Mouse (Mus musculus) forebrain, embryonic 14.5 days (tissue): ENCODE results near the gene Arhgap32. TPM values are rescaled to one million over a fixed set of nuclear protein-coding genes. Genes with fewer than 3 reads are reported as not detected.

ENCODE experiments used
- ATAC-seq: fragments of 200-750 bp; cut with Nextera tagmentation; 2 replicates; pipeline ENCODE4 v1.8.0; 2017; ENCODE audit warnings: mild to moderate bottlenecking, moderate library complexity
- DNase-seq: peaks from one replicate; pipeline ENCODE4 v3.0.0-alpha.2; 2015; ENCODE audit warnings: low spot score
- H3K27ac ChIP-seq: fragments of 300-500 bp; sonication (generic); 2 replicates; pipeline ENCODE4 v1.5.1; 2014; ENCODE audit warnings: low read depth, mild to moderate bottlenecking, control low read depth, low read length, moderate library complexity
- H3K27me3 ChIP-seq: fragments of 300-500 bp; sonication (generic); replicated peaks from 2 replicates; pipeline ENCODE4 v1.6.1; 2014; ENCODE audit warnings: low read length, control low read depth, mixed read lengths; ENCODE audit not compliant: control insufficient read depth, insufficient read depth
- H3K36me3 ChIP-seq: fragments of 300-500 bp; sonication (generic); 2 replicates; pipeline ENCODE4 v1.6.1; 2014; ENCODE audit warnings: low read length, control low read depth; ENCODE audit not compliant: control insufficient read depth, insufficient read depth
- H3K4me1 ChIP-seq: fragments of 300-500 bp; sonication (generic); 2 replicates; pipeline ENCODE4 v1.6.1; 2014; ENCODE audit warnings: antibody characterized with exemption, low read length, control low read depth; ENCODE audit not compliant: control insufficient read depth, insufficient read depth
- H3K4me2 ChIP-seq: fragments of 300-500 bp; sonication (generic); 2 replicates; pipeline ENCODE4 v1.6.1; 2014; ENCODE audit warnings: mild to moderate bottlenecking, control low read depth, low read length
- H3K4me3 ChIP-seq: fragments of 300-500 bp; sonication (generic); 2 replicates; pipeline ENCODE4 v1.5.1; 2014; ENCODE audit warnings: low read depth, low read length, control low read depth
- H3K9ac ChIP-seq: fragments of 300-500 bp; sonication (generic); 2 replicates; pipeline ENCODE4 v1.6.1; 2014; ENCODE audit warnings: mild to moderate bottlenecking, low read length, control low read depth, moderate library complexity
- H3K9me3 ChIP-seq: fragments of 300-500 bp; sonication (generic); replicated peaks from 2 replicates; pipeline ENCODE4 v1.6.1; 2016; ENCODE audit warnings: low read length, control low read depth, mixed read lengths; ENCODE audit not compliant: control insufficient read depth
- WGBS: fragments of 180-500 bp; shearing (Covaris S2); extraction: QIAGEN DNeasy Blood & Tissue Kit; methylation state at CpG from one replicate; pipeline ENCODE4 v1.1.7; 2014; 5-methylcytosine and 5-hydroxymethylcytosine counted together
- polyA plus RNA-seq: library from polyadenylated mRNA; unstranded; fragments of >200 nt; fragmentation: Nextera tagmentation; extraction: Ambion mirVana; gene quantifications from 2 replicates; pipeline ENCODE4 v1.2.1, GENCODE M21; 2014

Arhgap32 gene
- polyA plus RNA-seq, 1 experiment from 2014 or later = 10.0 TPM

DNA sequence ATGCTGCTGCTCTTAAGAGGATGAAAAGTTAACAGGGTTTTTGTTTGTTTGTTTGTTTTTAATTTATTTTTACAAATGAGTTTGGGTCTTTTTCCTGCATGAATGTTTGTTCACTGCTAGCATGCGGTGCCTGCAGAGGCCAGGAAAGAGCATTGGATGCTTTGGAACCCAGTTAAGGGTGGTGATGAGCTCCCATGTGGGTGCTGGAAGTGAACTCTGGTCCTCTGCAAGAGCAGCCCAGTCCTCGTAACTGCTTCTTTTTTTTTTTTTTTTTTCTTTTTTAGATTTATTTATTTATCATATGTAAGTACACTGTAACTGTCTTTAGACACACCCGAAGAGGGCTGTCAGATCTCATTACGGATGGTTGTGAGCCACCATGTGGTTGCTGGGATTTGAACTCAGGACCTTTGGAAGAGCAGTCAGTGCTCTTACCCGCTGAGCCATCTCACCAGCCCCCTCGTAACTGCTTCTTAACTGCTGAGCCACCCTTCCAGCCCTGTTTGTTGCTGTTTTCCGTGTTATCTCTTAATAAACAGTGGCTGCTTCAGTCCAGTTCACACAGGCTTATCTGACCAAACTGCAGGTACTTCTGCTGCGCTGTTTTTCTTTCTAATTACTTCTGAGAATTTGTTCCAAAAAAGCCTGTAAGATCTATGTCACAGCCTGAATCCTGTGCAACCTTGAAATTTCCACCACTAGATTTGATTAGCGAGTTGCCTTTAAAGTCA is 17.3 kb upstream of the Arhgap32 start:
- no peak for DNase-seq
- Histone ChIP-seq H3K9me3 (no peaks in the 10 kb centered on the region), H3K9ac (no peak overlapping the region), H3K27me3 (no peaks in the 10 kb centered on the region), H3K27ac (no peak overlapping the region), H3K4me1 (peaks cover under 1% of the 10 kb centered on the region; the same call in 1 of the 2 replicates), H3K4me3 (no peak overlapping the region), H3K4me2 (no peak overlapping the region), H3K36me3 (no peaks in the 10 kb centered on the region)
- 93% methylated on average over 9 of the region's 9 CpGs for WGBS
- no peak for ATAC-seq

DNA sequence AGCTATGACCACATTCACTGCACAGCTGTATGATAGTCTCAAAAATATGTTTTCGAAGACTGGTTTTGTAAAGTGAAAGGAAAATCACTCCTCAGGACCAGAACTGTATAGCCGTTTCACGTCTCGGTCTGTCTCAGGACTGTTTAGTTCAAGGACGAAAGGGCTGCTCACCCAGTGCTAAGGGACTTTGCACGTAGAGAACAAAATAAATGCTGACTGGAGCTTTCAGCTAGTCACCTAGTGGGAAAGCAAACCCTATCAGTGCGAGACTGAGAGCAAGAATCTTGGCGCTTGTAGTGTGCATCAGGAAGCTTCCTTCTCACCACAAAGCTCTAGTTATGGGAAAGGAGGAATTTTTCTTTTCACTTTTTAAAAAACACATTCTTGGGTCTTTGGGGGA is 15.4 kb upstream of the Arhgap32 start:
- no peaks in the 10 kb centered on the region for H3K4me1 ChIP-seq
- whole genome bisulfite sequencing = 93% methylated on average over 8 of the region's 8 CpGs
- ATAC-seq (no peak), DNase-seq (no peak)
- no peak overlapping the region for H3K27ac ChIP-seq
- no peak overlapping the region for H3K9ac ChIP-seq
- no peak overlapping the region for H3K4me3 ChIP-seq
- no peaks in the 10 kb centered on the region for H3K9me3 ChIP-seq
- H3K27me3 ChIP-seq = no peaks in the 10 kb centered on the region
- H3K36me3 ChIP-seq = no peaks in the 10 kb centered on the region
- H3K4me2 ChIP-seq = no peak overlapping the region

DNA sequence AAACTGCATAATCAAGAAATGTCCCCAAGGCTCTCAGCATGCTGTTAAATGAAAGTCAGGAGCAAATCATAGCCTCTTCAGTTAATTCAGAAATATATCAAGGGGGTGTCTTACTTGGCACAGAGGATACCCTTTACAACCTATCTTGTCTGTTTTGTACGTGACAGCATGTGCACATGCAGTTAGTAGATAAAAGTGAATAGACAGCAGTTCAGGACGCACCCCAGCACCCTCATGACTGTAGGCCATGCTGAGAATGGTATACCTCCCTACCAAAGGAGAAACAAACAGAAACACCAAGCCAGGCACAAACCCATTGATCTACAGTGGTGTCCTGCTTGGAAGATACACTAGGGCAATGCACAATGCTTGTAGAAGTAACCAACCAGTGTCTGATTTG is 14.4 kb upstream of the Arhgap32 start:
- ATAC-seq (no peak), DNase-seq (no peak)
- no peaks in the 10 kb centered on the region for H3K4me1 ChIP-seq
- H3K36me3 ChIP-seq = no peaks in the 10 kb centered on the region
- no peaks in the 10 kb centered on the region for H3K27me3 ChIP-seq
- no peak overlapping the region for H3K4me3 ChIP-seq
- no peak overlapping the region for H3K27ac ChIP-seq
- no peaks in the 10 kb centered on the region for H3K9me3 ChIP-seq
- 83% methylated on average over 2 of the region's 2 CpGs for WGBS
- H3K9ac ChIP-seq = no peak overlapping the region
- H3K4me2 ChIP-seq = no peak overlapping the region

DNA sequence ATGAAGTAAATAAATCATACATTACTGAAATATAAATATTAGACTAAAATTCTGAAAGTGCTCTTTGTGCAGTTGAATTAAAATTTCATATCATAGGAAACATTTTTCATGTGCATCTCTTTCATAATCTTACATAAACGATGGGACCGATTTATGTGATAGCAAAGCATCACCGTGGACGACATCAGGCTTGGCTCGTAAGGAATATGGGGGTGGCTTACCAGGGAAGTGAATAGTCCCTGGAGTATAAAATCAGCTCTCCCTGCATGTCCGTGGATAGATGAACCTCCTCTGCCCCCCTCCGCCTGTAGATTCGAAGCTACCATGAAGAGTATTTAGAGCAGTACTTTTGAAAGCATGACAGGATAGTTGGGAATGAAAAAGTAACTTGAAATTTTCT is 11.3 kb upstream of the Arhgap32 start:
- no peak overlapping the region for H3K4me3 ChIP-seq
- H3K9ac ChIP-seq = no peak overlapping the region
- no peak overlapping the region for H3K4me2 ChIP-seq
- H3K27ac ChIP-seq = no peak overlapping the region
- no peaks in the 10 kb centered on the region for H3K36me3 ChIP-seq
- ATAC-seq (no peak), DNase-seq (no peak)
- 86% methylated on average over 8 of the region's 8 CpGs for WGBS
- H3K9me3 ChIP-seq = no peaks in the 10 kb centered on the region
- H3K27me3 ChIP-seq = no peaks in the 10 kb centered on the region
- no peaks in the 10 kb centered on the region for H3K4me1 ChIP-seq

DNA sequence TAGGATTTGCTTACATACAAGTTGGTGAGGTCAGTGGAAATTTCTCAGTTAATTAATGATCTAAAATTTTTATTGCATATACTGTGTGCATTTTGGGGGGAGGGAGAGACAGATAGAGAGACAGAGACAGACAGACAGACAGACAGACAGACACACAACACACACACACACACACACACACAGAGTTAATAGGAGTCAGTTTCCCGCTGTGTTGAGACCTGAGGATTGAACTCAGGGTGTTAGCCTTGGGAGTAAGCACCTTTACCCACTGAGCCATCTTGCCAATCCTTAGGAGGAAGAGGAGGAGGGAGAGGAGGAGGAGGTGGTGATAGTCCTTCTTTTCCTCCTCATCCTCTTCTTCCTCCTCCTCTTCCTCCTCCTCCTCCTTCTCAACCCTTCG is 5.6 kb upstream of the Arhgap32 start:
- ATAC-seq = no peak
- Histone ChIP-seq H3K27me3 (no peaks in the 10 kb centered on the region), H3K9me3 (no peaks in the 10 kb centered on the region), H3K4me3 (no peak overlapping the region), H3K4me2 (no peak overlapping the region), H3K9ac (no peak overlapping the region), H3K27ac (no peak overlapping the region), H3K4me1 (no peaks in the 10 kb centered on the region), H3K36me3 (no peaks in the 10 kb centered on the region)
- no peak for DNase-seq
- WGBS = 94% methylated on average over 2 of the region's 2 CpGs

DNA sequence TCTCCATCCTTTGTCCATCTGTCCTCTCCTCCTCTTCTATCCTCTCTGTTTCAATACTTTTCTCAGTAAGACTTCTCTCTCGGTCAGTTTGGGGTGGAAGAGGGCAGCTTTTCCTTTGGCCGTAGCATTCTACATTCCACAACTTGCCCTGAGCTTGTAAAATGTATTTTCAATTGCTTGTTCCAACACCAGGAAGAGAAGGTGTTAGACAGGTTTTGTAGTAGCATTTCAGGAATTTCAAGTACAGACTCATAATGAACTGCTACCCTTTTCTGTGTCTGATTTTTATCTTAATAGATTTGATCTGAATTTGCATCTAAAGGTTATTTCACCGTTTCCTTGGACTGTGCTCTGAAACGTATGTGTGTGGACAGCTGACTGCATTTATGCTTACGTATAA is 336 bp downstream of the Arhgap32 start:
- no peak overlapping the region for H3K4me2 ChIP-seq
- H3K36me3 ChIP-seq = no peaks in the 10 kb centered on the region
- H3K4me1 ChIP-seq = no peaks in the 10 kb centered on the region
- no peaks in the 10 kb centered on the region for H3K27me3 ChIP-seq
- no peak for DNase-seq
- WGBS = 93% methylated on average over 5 of the region's 5 CpGs
- no peak overlapping the region for H3K27ac ChIP-seq
- ATAC-seq = no peak
- H3K4me3 ChIP-seq = no peak overlapping the region
- H3K9ac ChIP-seq = no peak overlapping the region
- no peaks in the 10 kb centered on the region for H3K9me3 ChIP-seq

DNA sequence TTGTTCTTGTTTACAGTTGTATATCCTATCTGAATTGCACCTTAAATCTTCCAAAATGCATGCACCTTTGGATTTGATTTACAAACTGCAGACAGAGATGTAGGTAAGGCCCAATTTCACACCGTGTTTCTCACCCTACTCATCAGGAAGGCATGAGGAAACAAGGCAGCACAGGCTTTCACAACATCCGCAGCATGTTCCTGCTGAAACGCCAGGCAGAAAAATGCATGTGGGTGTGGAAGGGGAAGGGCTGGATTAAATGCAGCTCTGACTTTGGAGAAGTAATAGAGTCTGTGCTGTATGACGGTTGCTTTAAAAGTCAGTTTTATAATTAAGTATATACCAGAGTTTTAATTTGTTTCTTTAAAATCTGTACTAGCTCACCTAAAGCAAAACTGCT is 1.9 kb downstream of the Arhgap32 start:
- Histone ChIP-seq H3K4me2 (no peak overlapping the region), H3K9ac (no peak overlapping the region), H3K4me1 (no peaks in the 10 kb centered on the region), H3K27me3 (no peaks in the 10 kb centered on the region), H3K27ac (no peak overlapping the region), H3K4me3 (no peak overlapping the region), H3K36me3 (no peaks in the 10 kb centered on the region), H3K9me3 (no peaks in the 10 kb centered on the region)
- DNase-seq (no peak), ATAC-seq (no peak)
- 78% methylated on average over 4 of the region's 4 CpGs for WGBS

DNA sequence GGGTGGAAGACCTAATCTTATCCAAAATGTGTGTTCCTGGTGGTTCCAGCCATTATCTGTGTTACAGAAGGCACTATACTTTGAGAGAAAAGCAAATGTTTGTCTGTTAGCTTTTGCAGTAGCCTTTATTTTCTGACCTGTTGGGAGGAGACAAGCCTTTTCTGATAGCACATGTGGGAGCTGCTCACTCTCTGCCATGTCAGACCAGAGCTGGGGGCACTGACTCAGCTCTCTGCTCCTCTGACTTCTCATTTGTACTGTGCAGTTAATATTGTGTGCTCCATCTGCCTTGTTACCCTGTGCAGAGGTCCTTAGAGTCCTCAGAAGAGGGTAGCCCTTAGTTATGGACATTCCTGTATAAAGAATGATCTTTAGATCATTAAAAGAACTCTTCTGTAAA is 2.5 kb downstream of the Arhgap32 start:
- ATAC-seq = no peak

DNA sequence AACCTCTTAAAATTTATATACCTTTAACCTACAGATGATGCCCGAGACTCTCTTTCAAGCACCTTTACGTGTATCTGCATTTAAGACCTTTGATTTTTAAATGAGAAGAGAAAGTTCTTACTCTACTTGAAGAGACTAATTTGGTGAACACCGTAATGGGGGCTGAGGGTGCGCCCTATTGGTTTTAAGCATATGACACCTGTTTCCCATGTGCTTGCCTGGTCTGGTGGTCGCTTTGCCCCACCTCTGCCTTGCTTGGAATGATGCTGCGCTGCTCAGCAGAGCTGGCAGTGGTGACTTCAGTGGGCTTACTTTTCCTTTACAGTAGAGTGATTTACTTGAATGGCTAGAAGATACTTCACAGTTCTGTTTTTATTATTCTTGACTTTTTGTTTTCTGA is 3.6 kb downstream of the Arhgap32 start:
- Histone ChIP-seq H3K27ac (no peak overlapping the region), H3K36me3 (no peaks in the 10 kb centered on the region), H3K4me3 (no peak overlapping the region), H3K27me3 (no peaks in the 10 kb centered on the region), H3K9ac (no peak overlapping the region), H3K9me3 (no peaks in the 10 kb centered on the region), H3K4me2 (no peak overlapping the region), H3K4me1 (no peaks in the 10 kb centered on the region)
- 96% methylated on average over 6 of the region's 6 CpGs for WGBS
- no peak for ATAC-seq
- DNase-seq = no peak

More for the DNA sequence above, 2.5 kb downstream of the Arhgap32 start:
- no peak overlapping the region for H3K27ac ChIP-seq
- no peaks in the 10 kb centered on the region for H3K4me1 ChIP-seq
- H3K27me3 ChIP-seq = no peaks in the 10 kb centered on the region
- no peak overlapping the region for H3K4me2 ChIP-seq
- no peaks in the 10 kb centered on the region for H3K9me3 ChIP-seq
- no peak for DNase-seq
- no peak overlapping the region for H3K4me3 ChIP-seq
- H3K9ac ChIP-seq = no peak overlapping the region
- H3K36me3 ChIP-seq = no peaks in the 10 kb centered on the region
